Mouse (Mus musculus): ENCODE measurements around the gene Mark3. TPM values are rescaled to one million over a fixed set of nuclear protein-coding genes. Genes with fewer than 3 reads are reported as not detected.
"Not testable (repeated sequence)": the region's sequence is repeated elsewhere in the genome, so short reads cannot be mapped to it uniquely, and the experiment has no call there.

Gene Mark3
- total RNA-seq, 2 experiments from 2014 or later = 126 to 133 TPM

DNA sequence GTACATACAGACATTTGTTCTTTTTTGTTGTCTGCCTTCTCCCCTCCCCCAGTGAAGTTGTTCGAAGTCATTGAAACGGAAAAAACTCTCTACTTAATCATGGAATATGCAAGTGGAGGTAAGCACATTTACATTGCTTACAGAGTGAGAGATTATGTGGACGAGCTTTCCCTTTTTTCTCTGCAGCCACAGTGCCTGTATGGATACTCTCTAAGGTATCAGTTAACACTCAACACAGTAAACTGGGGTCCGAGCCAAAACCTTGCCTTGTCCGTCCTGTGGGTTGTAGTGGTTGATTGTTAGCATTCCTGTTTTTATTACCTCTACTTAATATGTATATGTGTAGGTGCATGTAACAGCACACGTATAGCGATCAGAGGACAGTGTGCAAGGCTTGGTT lies 43.9 kb downstream of the Mark3 start:
- DNase-seq (ENCODE audit: low spot score in 2 of 2) = no peak

DNA sequence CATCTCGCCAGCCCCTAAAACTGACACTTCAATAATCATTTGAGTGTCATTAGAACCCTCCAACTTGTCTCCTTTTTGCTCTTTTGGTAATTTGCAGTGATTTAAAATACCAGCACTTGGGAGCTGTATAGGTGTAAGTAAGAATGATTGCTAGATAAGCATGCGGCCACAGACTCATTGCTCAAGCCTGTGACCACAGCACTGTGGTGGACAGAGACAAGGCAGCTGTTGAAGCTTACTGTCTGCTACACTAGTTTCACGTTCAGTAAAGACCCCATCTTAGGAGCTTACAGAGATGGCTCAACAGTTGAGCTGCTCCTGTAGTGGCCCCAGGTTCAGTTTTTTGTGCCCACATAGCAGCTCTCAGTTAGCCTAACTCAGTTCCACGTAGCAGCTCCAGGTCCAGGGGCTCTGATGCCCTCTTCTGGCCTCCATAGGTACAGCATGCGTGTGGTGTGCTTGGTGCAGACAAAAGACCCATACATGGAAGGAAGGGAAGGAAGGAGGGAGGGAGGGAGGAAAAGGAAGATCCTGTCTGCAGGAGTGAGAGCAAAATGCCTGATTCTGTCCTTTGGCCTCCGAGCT lies 73.8 kb downstream of the Mark3 start:
- peak; percentile 69 for DNase-seq (ENCODE audit: low spot score in 2 of 2)

DNA sequence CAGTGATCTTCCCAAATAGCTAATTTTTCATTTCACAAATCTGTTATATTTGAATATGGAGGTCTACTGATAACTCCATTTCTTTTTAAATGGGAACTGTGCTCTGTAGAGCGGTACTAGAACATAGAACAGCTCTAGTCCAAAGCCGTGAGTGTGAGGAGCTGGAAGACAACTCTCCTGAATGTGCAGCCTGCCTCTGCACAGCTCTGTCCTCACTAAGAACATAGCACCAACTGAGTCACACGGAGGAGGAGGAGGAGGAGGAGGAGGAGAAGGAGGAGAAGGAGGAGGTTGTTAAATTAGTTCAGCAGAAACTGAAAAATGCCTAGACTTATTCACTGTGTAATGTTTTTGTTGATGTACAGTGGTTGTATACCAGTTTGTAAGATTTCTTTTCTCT lies 78.6 kb downstream of the Mark3 start:
- DNase-seq (ENCODE audit: low spot score in 2 of 2) = no peak

DNA sequence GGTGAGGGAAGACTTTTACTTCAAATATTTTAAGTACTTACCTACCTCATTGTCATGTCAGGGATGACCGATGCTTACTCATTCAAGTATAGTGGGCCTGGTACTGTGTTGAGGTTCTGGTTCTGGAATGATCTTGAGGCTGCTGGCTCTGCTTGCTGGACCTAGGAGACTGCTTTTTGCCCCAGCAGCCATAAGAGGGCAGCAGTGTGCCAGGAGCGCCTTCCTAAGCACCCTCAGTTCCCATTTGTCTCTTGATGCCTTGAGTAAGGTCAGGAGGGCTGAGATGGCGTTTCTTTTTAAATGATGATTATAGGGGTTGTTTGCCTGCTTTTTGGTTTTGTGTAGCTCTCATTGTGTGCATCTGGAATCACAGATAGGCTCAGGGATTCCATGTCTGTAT lies 79.1 kb downstream of the Mark3 start:
- DNase-seq (ENCODE audit: low spot score in 2 of 2) = peak in 1 of 2 experiments; percentile 73

- DNase-seq (ENCODE audit: low spot score in 2 of 2) = no peak
Observed at GRCm38 (mm10) chr12:111655695-111656094, 81.4 kb downstream of the Mark3 start.

GRCm38 (mm10) chr12:111659331-111659730 lies 85.0 kb downstream of the Mark3 start:
- no peak for DNase-seq (ENCODE audit: low spot score in 2 of 2)

DNA sequence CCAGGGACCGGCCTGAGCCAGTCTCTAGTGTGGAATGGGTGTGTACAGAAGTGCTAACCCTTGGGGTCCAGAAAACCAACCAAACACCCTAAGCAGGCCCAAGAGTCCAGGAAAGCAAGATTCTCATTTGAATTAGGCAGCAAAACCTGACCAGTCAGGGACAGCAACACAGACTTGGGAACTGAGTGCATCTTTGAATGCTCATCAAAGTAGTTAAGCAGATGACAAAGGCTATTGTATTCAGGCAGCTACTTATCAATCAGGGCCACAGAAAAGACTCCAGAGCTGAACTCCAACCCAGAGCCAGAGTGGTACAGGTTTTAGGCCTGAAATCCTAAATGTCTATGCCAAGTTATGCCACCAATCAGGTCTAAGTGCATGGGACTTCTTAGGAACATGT lies 86.3 kb downstream of the Mark3 start:
- no peak for DNase-seq (ENCODE audit: low spot score in 2 of 2)

DNA sequence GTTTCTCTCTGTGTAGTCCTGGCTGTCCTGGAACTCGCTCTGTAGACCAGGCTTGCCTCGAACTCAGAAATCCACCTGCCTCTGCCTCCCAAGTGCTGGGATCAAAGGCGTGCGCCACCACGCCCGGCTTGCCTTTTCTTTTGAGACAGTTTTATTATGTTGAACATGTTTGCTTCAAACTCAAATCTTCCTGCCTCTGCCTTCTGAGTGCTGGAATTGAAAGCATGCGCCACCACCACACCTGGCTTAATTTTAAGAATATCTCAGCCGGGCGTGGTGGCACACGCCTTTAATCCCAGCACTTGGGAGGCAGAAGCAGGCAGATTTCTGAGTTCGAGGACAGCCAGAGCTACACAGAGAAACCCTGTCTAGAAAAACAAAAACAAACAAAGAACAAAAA lies 87.2 kb downstream of the Mark3 start:
- DNase-seq (ENCODE audit: low spot score in 2 of 2) = not testable (repeated sequence)

DNA sequence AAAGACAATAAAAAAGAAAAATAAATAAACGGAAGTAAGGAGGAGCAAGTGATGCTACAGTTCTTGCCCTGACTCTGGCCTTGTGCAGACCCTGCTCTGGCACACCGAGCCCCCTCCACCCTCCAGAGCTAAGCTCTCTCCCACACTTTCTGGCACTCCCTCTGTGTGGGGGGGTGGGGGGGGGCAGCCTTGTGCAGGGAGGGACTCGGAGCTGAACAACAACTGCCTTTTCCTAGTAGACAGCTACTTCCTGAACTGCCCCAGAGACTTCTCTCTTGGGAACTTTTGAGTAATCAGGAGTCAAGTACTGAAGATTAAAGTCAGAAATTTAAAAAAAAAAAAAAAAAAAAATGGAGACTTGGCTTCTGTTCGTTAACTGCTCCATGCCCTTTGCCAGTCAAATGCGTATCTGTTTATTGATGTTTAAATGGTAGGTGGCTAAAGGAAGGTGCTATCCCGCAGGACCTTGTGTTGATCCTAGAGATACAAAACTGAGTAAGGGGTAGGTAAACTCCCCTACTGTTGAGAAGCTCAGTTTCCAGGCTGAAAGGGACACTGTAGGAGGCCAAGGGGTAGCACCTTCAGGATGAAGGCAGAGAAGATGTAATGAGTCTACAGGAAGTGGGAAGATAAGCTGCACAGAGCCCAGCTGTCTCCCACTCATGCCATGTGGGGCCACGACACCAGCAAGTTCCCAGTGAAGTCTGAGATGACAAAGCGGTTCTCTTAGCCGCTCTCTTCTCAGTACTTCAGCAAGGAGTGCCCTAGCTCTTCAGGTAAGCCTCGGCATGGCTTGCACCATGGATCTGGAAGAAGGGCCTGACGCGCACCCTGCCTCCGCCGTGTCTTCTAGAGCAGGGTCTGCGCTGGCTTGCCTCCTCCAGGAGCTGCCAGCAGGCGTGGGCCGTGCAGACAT lies 89.2 kb downstream of the Mark3 start:
- DNase-seq (ENCODE audit: low spot score in 2 of 2) = no peak

DNA sequence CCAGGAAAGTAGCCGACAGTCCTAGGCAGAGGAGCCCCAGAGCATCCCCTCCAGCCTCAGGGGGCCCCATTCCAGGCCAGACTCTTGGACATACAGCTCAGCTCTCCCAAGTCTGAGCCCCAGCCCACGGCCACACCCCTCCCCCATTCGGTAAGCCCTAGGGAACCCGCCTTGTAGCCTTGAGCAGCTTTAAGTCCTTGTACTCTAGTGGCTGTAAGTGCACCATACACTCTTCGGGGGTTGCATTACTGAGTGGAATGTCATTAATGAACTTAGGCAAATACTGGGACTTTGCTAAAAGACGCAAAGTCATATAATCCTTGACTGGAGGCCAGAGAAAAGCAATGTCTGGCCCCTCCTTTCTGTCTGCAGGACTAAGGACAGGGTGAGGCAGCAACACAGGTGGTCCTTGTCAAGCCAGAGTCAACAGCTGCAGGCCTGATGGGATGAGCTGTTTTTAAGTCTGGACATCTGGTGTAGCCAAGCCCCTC lies 89.9 kb downstream of the Mark3 start:
- DNase-seq (ENCODE audit: low spot score in 2 of 2) = no peak

- no peak for DNase-seq (ENCODE audit: low spot score in 2 of 2)
Observed at GRCm38 (mm10) chr12:111665041-111665880, 90.9 kb downstream of the Mark3 start.

DNA sequence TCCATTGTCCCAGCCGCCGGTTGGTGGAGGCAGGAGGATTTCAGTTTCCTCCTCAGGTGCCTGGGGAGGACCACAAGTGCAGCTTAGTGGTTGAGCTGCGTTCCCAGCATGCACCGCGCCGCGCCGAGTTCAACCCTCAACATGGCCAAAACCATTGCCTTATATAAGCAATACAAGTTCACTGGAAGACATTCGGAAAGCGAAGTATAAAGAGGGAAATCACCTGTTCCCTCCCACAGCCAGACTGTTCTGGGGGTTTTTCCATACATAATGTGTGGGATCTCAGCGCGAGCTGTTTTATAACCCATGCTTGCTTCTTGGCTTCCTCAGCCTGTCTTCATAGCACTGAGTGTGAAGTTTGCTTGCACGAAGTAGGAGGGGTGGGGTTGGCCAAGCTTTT lies 92.1 kb downstream of the Mark3 start:
- no peak for DNase-seq (ENCODE audit: low spot score in 2 of 2)

DNA sequence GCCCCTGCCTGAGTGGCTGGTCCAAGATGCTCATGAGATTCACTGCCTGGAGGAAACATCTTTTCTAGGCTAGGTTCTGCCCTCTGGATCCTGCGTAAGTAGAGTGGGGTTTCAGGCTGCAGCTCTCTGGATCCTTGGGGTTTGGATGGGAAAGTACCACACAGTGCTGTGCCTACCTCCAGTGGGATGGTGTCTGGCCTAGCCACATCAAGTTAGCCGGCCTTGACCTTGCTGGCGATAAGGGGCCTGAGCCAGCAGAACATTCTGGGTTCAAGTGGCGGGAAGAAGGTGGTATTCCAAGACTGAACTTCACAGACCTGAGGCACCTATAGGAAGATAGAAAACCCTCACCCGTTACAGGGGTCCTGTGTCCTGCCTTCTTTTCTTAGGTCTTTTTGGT lies 93.1 kb downstream of the Mark3 start:
- DNase-seq (ENCODE audit: low spot score in 2 of 2) = no peak

- DNase-seq (ENCODE audit: low spot score in 2 of 2) = peak; percentile 92 to 96
Observed at GRCm38 (mm10) chr12:111668457-111668912, 94.2 kb downstream of the Mark3 start.

GRCm38 (mm10) chr12:111669000-111669788 lies 94.9 kb downstream of the Mark3 start:
- DNase-seq (ENCODE audit: low spot score in 2 of 2) = no peak

GRCm38 (mm10) chr12:111669961-111670360 lies 95.6 kb downstream of the Mark3 start:
- no peak for DNase-seq (ENCODE audit: low spot score in 2 of 2)

DNA sequence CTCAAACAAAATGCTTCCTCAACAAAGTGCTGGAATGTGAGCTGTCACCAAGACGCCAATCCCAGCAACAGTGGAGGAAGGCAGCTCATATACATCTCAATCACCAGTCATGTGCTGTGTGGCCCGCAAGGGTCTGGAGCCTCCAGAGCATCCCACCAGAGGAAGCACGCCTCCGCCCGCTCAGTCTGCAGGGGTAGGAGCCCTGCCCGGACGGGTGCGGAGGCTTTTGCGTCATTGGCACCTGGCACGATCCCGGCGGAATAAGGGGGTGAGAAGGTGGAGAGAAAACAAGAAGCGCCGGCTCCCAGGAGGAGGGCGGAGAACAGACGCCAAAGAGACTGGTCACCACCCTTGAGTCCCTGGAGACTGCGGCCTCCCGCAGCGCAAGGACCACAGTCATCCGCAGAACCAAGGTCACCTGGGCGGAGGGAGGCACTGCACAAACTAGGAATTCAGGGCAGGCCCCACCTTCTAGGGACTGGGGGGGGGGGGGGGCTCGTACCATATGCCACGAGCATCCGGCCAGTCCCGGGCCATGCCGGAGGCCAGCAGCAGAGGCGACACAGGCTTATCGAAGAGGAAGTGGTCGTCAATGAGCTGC lies 96.1 kb downstream of the Mark3 start:
- peak in 1 of 2 experiments; percentile 50 for DNase-seq (ENCODE audit: low spot score in 2 of 2)

DNA sequence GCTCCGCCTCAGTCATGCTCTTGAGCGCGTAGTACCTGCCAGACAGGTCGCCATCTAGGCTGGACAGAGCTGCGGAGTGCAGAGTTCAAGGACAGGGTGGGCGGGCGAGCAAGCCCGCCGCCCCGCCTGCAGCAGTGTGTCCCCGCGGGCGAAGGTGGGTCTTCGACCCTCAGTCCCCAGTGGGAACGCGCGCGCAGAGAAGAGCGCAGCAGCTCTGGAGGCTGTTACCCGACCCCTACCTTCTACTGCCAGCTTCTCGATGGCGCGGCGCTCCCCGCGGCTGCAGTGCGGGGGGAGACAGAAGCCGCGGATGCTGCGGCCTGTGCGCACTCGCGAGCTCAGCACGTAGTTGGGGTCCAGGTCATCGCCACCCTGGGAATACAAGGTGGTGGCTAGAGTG lies 96.7 kb downstream of the Mark3 start:
- peak in 1 of 2 experiments; percentile 45 for DNase-seq (ENCODE audit: low spot score in 2 of 2)

GRCm38 (mm10) chr12:111671431-111671902 lies 97.1 kb downstream of the Mark3 start:
- peak; percentile 78 to 83 for DNase-seq (ENCODE audit: low spot score in 2 of 2)

DNA sequence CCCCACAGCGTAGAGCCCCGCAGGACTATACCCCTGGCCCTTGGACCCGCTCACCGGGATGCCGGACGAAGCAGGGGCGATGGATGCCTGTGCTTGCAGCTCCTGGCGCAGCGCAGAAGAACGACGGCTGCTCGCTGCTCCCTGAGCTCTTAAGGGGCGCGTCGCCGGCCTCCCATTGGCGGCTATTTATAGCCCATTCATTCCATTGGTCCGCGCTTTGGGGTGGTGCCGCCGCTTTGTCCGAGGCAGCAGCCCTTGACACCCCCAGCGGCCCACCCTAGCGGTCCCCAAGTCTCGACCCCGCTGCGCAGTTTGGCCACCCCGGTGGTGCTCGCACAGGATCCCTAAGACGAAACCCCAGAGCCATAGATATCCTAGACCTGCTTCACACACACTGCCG lies 97.9 kb downstream of the Mark3 start, which contains the start of gene Ckb:
Gene Ckb, minus strand, starts transcription at position 163 of the 400 bp plus-strand sequence.
- DNase-seq (ENCODE audit: low spot score in 2 of 2) = peak; percentile 92 to 95

All from layer of hippocampus, postnatal 14 days (tissue).